Mouse (Mus musculus) subcutaneous adipose tissue, adult 2 months (tissue): ENCODE data around the gene Dhrs7c. TPM values are rescaled to one million over a fixed set of nuclear protein-coding genes. Genes with fewer than 3 reads are reported as not detected.

Experiments used
- polyA plus RNA-seq: library from polyadenylated mRNA; depleted of rRNA; stranded (reverse); fragments of >200 nt; gene quantifications from 2 replicates; pipeline ENCODE4 v1.2.3, GENCODE M21; 2012; ENCODE audit warnings: low replicate concordance; rRNA removed

Gene Dhrs7c
- polyA plus RNA-seq: not detected in 2 replicates

GRCm38 (mm10) chr11:67797931-67798330 is at the start of gene Dhrs7c:
Dhrs7c (plus strand) TSS chr11:67798187.

GRCm38 (mm10) chr11:67771053-67771452 is 26.9 kb upstream of the Dhrs7c start, which contains the start of gene Glp2r:
Glp2r (minus strand) TSS chr11:67771153.

GRCm38 (mm10) chr11:67774379-67774778 is 23.6 kb upstream of the Dhrs7c start, which contains the start of gene Gsg1l2:
Gsg1l2 (plus strand) TSS chr11:67774608.

Other genes with a start within 250 kb of the Dhrs7c start
- gene Rcvrn, start 102.9 kb upstream of the Dhrs7c start, polyA plus RNA-seq: 0.16 TPM in 1 of 2 replicates, not detected in the other
- not detected in 2 replicates for gene Glp2r, start 27.0 kb upstream of the Dhrs7c start, polyA plus RNA-seq
- not detected in 2 replicates for gene Gsg1l2, start 23.6 kb upstream of the Dhrs7c start, polyA plus RNA-seq
- 1.9 and 3.8 TPM in 2 replicates for gene Usp43, start 124.0 kb downstream of the Dhrs7c start, polyA plus RNA-seq
- gene Cfap52, start 167.5 kb downstream of the Dhrs7c start, polyA plus RNA-seq: 0.21 TPM in 1 of 2 replicates, not detected in the other
- gene Stx8, start 168.0 kb downstream of the Dhrs7c start, polyA plus RNA-seq: 6.8 and 7.4 TPM in 2 replicates